Mouse (Mus musculus) fibroblast of lung, adult 2 months (primary cell): ENCODE measurements around the gene Rexo1.

Source experiments
- DNase-seq: peaks from one replicate; pipeline ENCODE4 v3.0.0-alpha.2; 2011; ENCODE audit warnings: low read depth

The Rexo1 gene

GRCm38 (mm10) chr10:80553997-80554396 is 7.4 kb downstream of the Rexo1 start:
- no peak for DNase-seq

GRCm38 (mm10) chr10:80553575-80553974 is 7.8 kb downstream of the Rexo1 start:
- no peak for DNase-seq

GRCm38 (mm10) chr10:80552364-80552763 is 9.0 kb downstream of the Rexo1 start:
- no peak for DNase-seq

- no peak for DNase-seq
These were observed 12.1 kb downstream of the Rexo1 start for GRCm38 (mm10) chr10:80549279-80549678.

- no peak for DNase-seq
These were observed 12.8 kb downstream of the Rexo1 start for GRCm38 (mm10) chr10:80548428-80549006.

- DNase-seq: no peak
These were observed 13.8 kb downstream of the Rexo1 start for GRCm38 (mm10) chr10:80547539-80547938.

GRCm38 (mm10) chr10:80546945-80547344 is 14.4 kb downstream of the Rexo1 start:
- DNase-seq: no peak

- DNase-seq: no peak
These were observed 15.8 kb downstream of the Rexo1 start for GRCm38 (mm10) chr10:80545590-80545989.

GRCm38 (mm10) chr10:80543873-80544272 is 17.5 kb downstream of the Rexo1 start:
- DNase-seq: no peak

GRCm38 (mm10) chr10:80539493-80539892 is 21.9 kb downstream of the Rexo1 start:
- DNase-seq: no peak

- no peak for DNase-seq
These were observed 22.5 kb downstream of the Rexo1 start, which contains the start of gene Atp8b3 for GRCm38 (mm10) chr10:80538710-80539394. Atp8b3 (minus strand) TSS chr10:80539124.

GRCm38 (mm10) chr10:80538180-80538579 is 23.2 kb downstream of the Rexo1 start:
- DNase-seq: no peak

GRCm38 (mm10) chr10:80535711-80536110 is 25.6 kb downstream of the Rexo1 start:
- DNase-seq: no peak

- DNase-seq: no peak
These were observed 26.3 kb downstream of the Rexo1 start for GRCm38 (mm10) chr10:80535071-80535470.

GRCm38 (mm10) chr10:80533704-80534103 is 27.7 kb downstream of the Rexo1 start:
- DNase-seq: no peak

GRCm38 (mm10) chr10:80532783-80533182 is 28.6 kb downstream of the Rexo1 start:
- no peak for DNase-seq

- DNase-seq: no peak
These were observed 35.2 kb downstream of the Rexo1 start for GRCm38 (mm10) chr10:80526172-80526571.

GRCm38 (mm10) chr10:80523299-80523698 is 38.1 kb downstream of the Rexo1 start:
- no peak for DNase-seq

GRCm38 (mm10) chr10:80519287-80519686 is 42.1 kb downstream of the Rexo1 start:
- DNase-seq: no peak

GRCm38 (mm10) chr10:80513739-80514138 is 47.6 kb downstream of the Rexo1 start:
- DNase-seq: no peak

GRCm38 (mm10) chr10:80510273-80510660 is 51.1 kb downstream of the Rexo1 start:
- peak; percentile 2 for DNase-seq

- DNase-seq: peak; percentile 57
These were observed 51.7 kb downstream of the Rexo1 start for GRCm38 (mm10) chr10:80509412-80510272.

- peak; percentile 11 for DNase-seq
These were observed 55.1 kb downstream of the Rexo1 start for GRCm38 (mm10) chr10:80506222-80506621.
